Comparison of ENCODE assay signal across 20 mouse cellular contexts in the genomic region with DNA sequence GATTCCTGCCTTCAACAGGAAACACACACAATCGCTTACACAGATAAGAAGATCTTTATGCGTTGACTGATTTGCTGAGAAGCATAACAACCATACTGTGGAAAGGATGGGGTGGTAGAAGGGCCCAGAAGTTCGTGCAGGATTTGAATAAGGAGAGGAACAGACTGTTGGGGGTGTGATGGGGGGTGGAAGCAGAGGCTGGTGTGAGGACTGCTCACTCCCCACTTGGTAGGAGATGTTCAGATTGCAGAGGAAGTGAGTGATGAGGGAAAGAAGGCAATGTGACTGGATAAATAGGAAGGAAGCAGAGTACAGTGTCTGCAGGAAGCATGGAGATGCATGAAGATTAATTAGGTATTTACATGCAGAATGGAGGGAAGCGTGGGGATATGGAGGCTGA. TPM values are rescaled to one million over a fixed set of nuclear protein-coding genes. Genes with fewer than 3 reads are reported as not detected.
DNase-seq lines count a peak whose midpoint lies in the region; ATAC-seq lines count a peak whose summit lies in the region.
"Had no signal": no experiment of that assay in that cellular context is flagged by ENCODE, and none has a peak within 500 bp of the region (broad histone marks: within the 10 kb centered on the region; RNA-seq: fewer than 3 reads in every experiment).

No protein-coding gene starts in this region.

- H3K9ac ChIP-seq in midbrain, embryonic 13.5 days (replicated peaks), result no peak overlapping the region
- H3K9ac ChIP-seq: embryonic facial prominence, embryonic 12.5 days; forebrain, embryonic 15.5 days; hindbrain, embryonic 12.5 days had no signal

- H3K4me1 ChIP-seq in midbrain, embryonic 13.5 days (replicated peaks), result no peaks in the 10 kb centered on the region
- H3K4me1 ChIP-seq: embryonic facial prominence, embryonic 12.5 days; forebrain, embryonic 15.5 days; hindbrain, embryonic 12.5 days had no signal

- no peak for ATAC-seq in midbrain, embryonic 13.5 days
- ATAC-seq: forebrain, embryonic 15.5 days had no signal

- H3K36me3 ChIP-seq in midbrain, embryonic 13.5 days, result no peaks in the 10 kb centered on the region
- H3K36me3 ChIP-seq: embryonic facial prominence, embryonic 12.5 days; forebrain, embryonic 15.5 days; hindbrain, embryonic 12.5 days had no signal

- no peak overlapping the region for H3K4me3 ChIP-seq in midbrain, embryonic 13.5 days (replicated peaks)
- H3K4me3 ChIP-seq: embryonic facial prominence, embryonic 12.5 days; forebrain, embryonic 15.5 days; hindbrain, embryonic 12.5 days had no signal

- 70% methylated on average over 4 of the region's 4 CpGs for WGBS in midbrain, embryonic 13.5 days

- no peak overlapping the region for H3K4me2 ChIP-seq in midbrain, embryonic 13.5 days (replicated peaks)
- H3K4me2 ChIP-seq: embryonic facial prominence, embryonic 12.5 days; forebrain, embryonic 15.5 days; hindbrain, embryonic 12.5 days had no signal

- H3K9me3 ChIP-seq in midbrain, embryonic 13.5 days, result peaks cover 3% of the 10 kb centered on the region; the same call in 1 of the 2 replicates
- H3K9me3 ChIP-seq: forebrain, embryonic 15.5 days; hindbrain, embryonic 12.5 days had no signal

- H3K27ac ChIP-seq in midbrain, embryonic 13.5 days, result no peak overlapping the region
- H3K27ac ChIP-seq: embryonic facial prominence, embryonic 12.5 days; forebrain, embryonic 15.5 days; hindbrain, embryonic 12.5 days had no signal

- DNase-seq in frontal cortex, postnatal 36 days (ENCODE audit: low spot score in 2 of 2), result peak; percentile 29 to 32
- DNase-seq in frontal cortex, postnatal 10 days (ENCODE audit: low spot score in 2 of 2), result no peak
- DNase-seq in layer of hippocampus, adult 9-11 months, result peak; percentile 35
- DNase-seq in layer of hippocampus, adult 11-12 months (ENCODE audit: low spot score), result no peak
- peak; percentile 21 to 26 for DNase-seq in right cerebral cortex, adult 2 months (ENCODE audit: low spot score in 2 of 2)
- no peak for DNase-seq in right cerebral cortex, postnatal 10 days (ENCODE audit: low spot score in 2 of 2)
- DNase-seq: adrenal gland, postnatal 10 days; cerebellum, adult 11-12 months; cerebellum, adult 9-10 months; cerebellum, postnatal 25 days; gastrocnemius, postnatal 36 days; heart, adult 11 months; heart, postnatal 10 days; heart, postnatal 4 days had no signal

- no peaks in the 10 kb centered on the region for H3K27me3 ChIP-seq in midbrain, embryonic 13.5 days
- H3K27me3 ChIP-seq: embryonic facial prominence, embryonic 12.5 days; forebrain, embryonic 15.5 days; hindbrain, embryonic 12.5 days had no signal

RNA-seq across cellular contexts. Expression of a gene that starts 19.0 kb away (rescaled TPM):
- polyA plus RNA-seq in midbrain, embryonic 13.5 days (2015; fragmentation: Nextera tagmentation; extraction: Ambion mirVana), result 0.54 TPM in 1 of 2 replicates, not detected in the other
- polyA plus RNA-seq: C2C12; embryonic facial prominence, embryonic 12.5 days; heart, embryonic 14.5 days; hindbrain, embryonic 12.5 days had no signal

RNA-seq across cellular contexts. Expression of a gene that starts 57.6 kb away (rescaled TPM):
- polyA plus RNA-seq in midbrain, embryonic 13.5 days (2015; fragmentation: Nextera tagmentation; extraction: Ambion mirVana), result 135 and 142 TPM in 2 replicates
- polyA plus RNA-seq: C2C12 had no signal

Comparison
In these comparisons a context has a peak if more than half of its experiments do, and no peak if none do; other contexts are left out.
1. DNase-seq: peak in frontal cortex, postnatal 36 days (2 of 2), layer of hippocampus, adult 9-11 months (single experiment) and right cerebral cortex, adult 2 months (2 of 2); none in frontal cortex, postnatal 10 days (0 of 2), layer of hippocampus, adult 11-12 months (single experiment) and right cerebral cortex, postnatal 10 days (0 of 2).